Mouse (Mus musculus): ENCODE measurements around the gene Aven.

GRCm38 (mm10) chr2:112538783-112539182 lies 46.0 kb downstream of the Aven start:
- TF ChIP-seq POLR2A (IDR thresholded peaks at IDR 0.05; ENCODE audit: insufficient read depth, low read depth, low read length) (no peak), CTCF (IDR thresholded peaks at IDR 0.05; ENCODE audit: insufficient read depth, low read depth, low read length) (no peak)

Measured in olfactory bulb, adult 2 months (tissue).